Mouse (Mus musculus): ENCODE results near the gene Trim25. TPM values are rescaled to one million over a fixed set of nuclear protein-coding genes. Genes with fewer than 3 reads are reported as not detected.
"Not testable (repeated sequence)": the region's sequence is repeated elsewhere in the genome, so short reads cannot be mapped to it uniquely, and the experiment has no call there.

Gene Trim25
- polyA plus RNA-seq, 1 experiment, result 80.5 TPM

- Histone ChIP-seq H3K4me3 (ENCODE audit: control insufficient read depth, insufficient read depth, low read length) (no peak overlapping the region), H3K4me1 (replicated peaks; ENCODE audit: control insufficient read depth, insufficient read depth, low read length) (peaks cover 14% of the 10 kb centered on the region), H3K27me3 (ENCODE audit: control insufficient read depth, insufficient read depth, low read length) (no peaks in the 10 kb centered on the region), H3K36me3 (ENCODE audit: control insufficient read depth, insufficient read depth, low read length) (peaks cover 14% of the 10 kb centered on the region), H3K27ac (ENCODE audit: control insufficient read depth, insufficient read depth, low read length) (no peak overlapping the region)
- WGBS, result 86% methylated on average over 1 of the region's 1 CpGs
- TF ChIP-seq POLR2A (IDR thresholded peaks at IDR 0.05; ENCODE audit: control insufficient read depth, extremely low read depth, insufficient read depth, low read length, poor library complexity), result no peak
- TF ChIP-seq CTCF (IDR thresholded peaks at IDR 0.05; ENCODE audit: borderline replicate concordance, control insufficient read depth, extremely low read depth, insufficient read depth, low read length, poor library complexity), result no peak
- DNase-seq, result no peak
These were observed 32.0 kb downstream of the Trim25 start for GRCm38 (mm10) chr11:89031189-89031588.

- H3K4me3 ChIP-seq (ENCODE audit: control insufficient read depth, insufficient read depth, low read length), result no peak overlapping the region
- no peaks in the 10 kb centered on the region for H3K27me3 ChIP-seq (ENCODE audit: control insufficient read depth, insufficient read depth, low read length)
- DNase-seq, result no peak
- no peaks in the 10 kb centered on the region for H3K4me1 ChIP-seq (replicated peaks; ENCODE audit: control insufficient read depth, insufficient read depth, low read length)
- H3K36me3 ChIP-seq (ENCODE audit: control insufficient read depth, insufficient read depth, low read length), result peaks cover 38% of the 10 kb centered on the region
- TF ChIP-seq CTCF (IDR thresholded peaks at IDR 0.05; ENCODE audit: borderline replicate concordance, control insufficient read depth, extremely low read depth, insufficient read depth, low read length, poor library complexity) (no peak), POLR2A (IDR thresholded peaks at IDR 0.05; ENCODE audit: control insufficient read depth, extremely low read depth, insufficient read depth, low read length, poor library complexity) (no peak)
- no peak overlapping the region for H3K27ac ChIP-seq (ENCODE audit: control insufficient read depth, insufficient read depth, low read length)
These were observed 35.4 kb downstream of the Trim25 start for GRCm38 (mm10) chr11:89034592-89034991.

- 95% methylated on average over 3 of the region's 3 CpGs for WGBS
- TF ChIP-seq POLR2A (IDR thresholded peaks at IDR 0.05; ENCODE audit: control insufficient read depth, extremely low read depth, insufficient read depth, low read length, poor library complexity) (no peak), CTCF (IDR thresholded peaks at IDR 0.05; ENCODE audit: borderline replicate concordance, control insufficient read depth, extremely low read depth, insufficient read depth, low read length, poor library complexity) (no peak)
- H3K27me3 ChIP-seq (ENCODE audit: control insufficient read depth, insufficient read depth, low read length), result no peaks in the 10 kb centered on the region
These were observed 36.4 kb downstream of the Trim25 start for GRCm38 (mm10) chr11:89035552-89035951.

GRCm38 (mm10) chr11:89038496-89038895, 39.3 kb downstream of the Trim25 start:
- whole genome bisulfite sequencing, result 98% methylated on average over 6 of the region's 6 CpGs
- H3K27ac ChIP-seq (ENCODE audit: control insufficient read depth, insufficient read depth, low read length), result no peak overlapping the region
- no peak for DNase-seq
- no peaks in the 10 kb centered on the region for H3K27me3 ChIP-seq (ENCODE audit: control insufficient read depth, insufficient read depth, low read length)
- peaks cover 77% of the 10 kb centered on the region for H3K36me3 ChIP-seq (ENCODE audit: control insufficient read depth, insufficient read depth, low read length)
- no peak overlapping the region for H3K4me3 ChIP-seq (ENCODE audit: control insufficient read depth, insufficient read depth, low read length)
- H3K4me1 ChIP-seq (replicated peaks; ENCODE audit: control insufficient read depth, insufficient read depth, low read length), result no peaks in the 10 kb centered on the region
- TF ChIP-seq CTCF (IDR thresholded peaks at IDR 0.05; ENCODE audit: borderline replicate concordance, control insufficient read depth, extremely low read depth, insufficient read depth, low read length, poor library complexity), result no peak
- no peak for TF ChIP-seq POLR2A (IDR thresholded peaks at IDR 0.05; ENCODE audit: control insufficient read depth, extremely low read depth, insufficient read depth, low read length, poor library complexity)

More at GRCm38 (mm10) chr11:89035552-89035951, 36.4 kb downstream of the Trim25 start:
- no peak for DNase-seq
- Histone ChIP-seq H3K4me1 (replicated peaks; ENCODE audit: control insufficient read depth, insufficient read depth, low read length) (no peaks in the 10 kb centered on the region), H3K36me3 (ENCODE audit: control insufficient read depth, insufficient read depth, low read length) (peaks cover 48% of the 10 kb centered on the region), H3K4me3 (ENCODE audit: control insufficient read depth, insufficient read depth, low read length) (no peak overlapping the region), H3K27ac (ENCODE audit: control insufficient read depth, insufficient read depth, low read length) (no peak overlapping the region)

GRCm38 (mm10) chr11:89039325-89039724, 40.1 kb downstream of the Trim25 start:
- Histone ChIP-seq H3K27me3 (ENCODE audit: control insufficient read depth, insufficient read depth, low read length) (no peaks in the 10 kb centered on the region), H3K4me3 (ENCODE audit: control insufficient read depth, insufficient read depth, low read length) (no peak overlapping the region), H3K36me3 (ENCODE audit: control insufficient read depth, insufficient read depth, low read length) (peaks cover 86% of the 10 kb centered on the region), H3K4me1 (replicated peaks; ENCODE audit: control insufficient read depth, insufficient read depth, low read length) (no peaks in the 10 kb centered on the region), H3K27ac (ENCODE audit: control insufficient read depth, insufficient read depth, low read length) (no peak overlapping the region)
- TF ChIP-seq POLR2A (IDR thresholded peaks at IDR 0.05; ENCODE audit: control insufficient read depth, extremely low read depth, insufficient read depth, low read length, poor library complexity) (no peak), CTCF (IDR thresholded peaks at IDR 0.05; ENCODE audit: borderline replicate concordance, control insufficient read depth, extremely low read depth, insufficient read depth, low read length, poor library complexity) (peak; percentile 79; the same call in 1 of the 2 replicates)
- peak; percentile 64 for DNase-seq
- 56% methylated on average over 3 of the region's 3 CpGs for WGBS

- not testable (repeated sequence) for H3K27ac ChIP-seq (ENCODE audit: control insufficient read depth, insufficient read depth, low read length); DNase-seq; H3K4me1 ChIP-seq (replicated peaks; ENCODE audit: control insufficient read depth, insufficient read depth, low read length); H3K27me3 ChIP-seq (ENCODE audit: control insufficient read depth, insufficient read depth, low read length); H3K4me3 ChIP-seq (ENCODE audit: control insufficient read depth, insufficient read depth, low read length)
- peaks cover 91% of the 10 kb centered on the region for H3K36me3 ChIP-seq (ENCODE audit: control insufficient read depth, insufficient read depth, low read length)
- WGBS, result 90% methylated on average over 6 of the region's 7 CpGs
These were observed 41.9 kb downstream of the Trim25 start for GRCm38 (mm10) chr11:89041073-89041472.

- WGBS, result 97% methylated on average over 7 of the region's 7 CpGs
- Histone ChIP-seq H3K4me3 (ENCODE audit: control insufficient read depth, insufficient read depth, low read length) (no peak overlapping the region), H3K4me1 (replicated peaks; ENCODE audit: control insufficient read depth, insufficient read depth, low read length) (no peaks in the 10 kb centered on the region), H3K36me3 (ENCODE audit: control insufficient read depth, insufficient read depth, low read length) (peaks cover 95% of the 10 kb centered on the region), H3K27ac (ENCODE audit: control insufficient read depth, insufficient read depth, low read length) (no peak overlapping the region), H3K27me3 (ENCODE audit: control insufficient read depth, insufficient read depth, low read length) (no peaks in the 10 kb centered on the region)
- DNase-seq, result no peak
- no peak for TF ChIP-seq CTCF (IDR thresholded peaks at IDR 0.05; ENCODE audit: borderline replicate concordance, control insufficient read depth, extremely low read depth, insufficient read depth, low read length, poor library complexity)
- TF ChIP-seq POLR2A (IDR thresholded peaks at IDR 0.05; ENCODE audit: control insufficient read depth, extremely low read depth, insufficient read depth, low read length, poor library complexity), result no peak
These were observed 43.9 kb downstream of the Trim25 start for GRCm38 (mm10) chr11:89043046-89043445.

GRCm38 (mm10) chr11:89045501-89045900, 46.3 kb downstream of the Trim25 start:
- not testable (repeated sequence) for H3K4me3 ChIP-seq (ENCODE audit: control insufficient read depth, insufficient read depth, low read length); H3K27me3 ChIP-seq (ENCODE audit: control insufficient read depth, insufficient read depth, low read length); DNase-seq; H3K4me1 ChIP-seq (replicated peaks; ENCODE audit: control insufficient read depth, insufficient read depth, low read length); H3K27ac ChIP-seq (ENCODE audit: control insufficient read depth, insufficient read depth, low read length)
- WGBS, result 98% methylated on average over 3 of the region's 3 CpGs
- H3K36me3 ChIP-seq (ENCODE audit: control insufficient read depth, insufficient read depth, low read length), result peaks cover 99% of the 10 kb centered on the region
